Mouse (Mus musculus): ENCODE measurements around the gene Muc3.

DNA sequence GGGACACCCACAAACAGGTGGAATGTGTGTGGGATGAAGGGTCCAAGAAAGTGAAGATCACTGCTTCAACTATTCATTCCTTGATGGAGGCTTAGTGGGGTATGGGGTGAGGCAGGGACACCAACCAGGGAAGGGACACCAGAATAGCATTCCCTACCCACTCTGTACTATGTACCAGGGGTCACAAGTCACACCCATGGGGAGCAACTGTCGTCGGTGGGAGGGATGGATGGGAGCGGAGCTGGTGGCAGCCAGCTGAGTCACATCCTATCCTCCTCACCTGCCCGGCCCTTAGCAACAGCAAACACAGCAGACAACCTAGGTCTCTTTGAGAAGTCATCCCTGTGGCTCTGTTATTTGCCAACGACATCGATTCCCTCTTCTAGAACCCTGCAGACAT, 18.4 kb upstream of the Muc3 start:
- no peak for TF ChIP-seq MAX (IDR thresholded peaks at IDR 0.05; ENCODE audit: low read depth)
- TF ChIP-seq POLR2A (IDR thresholded peaks at IDR 0.05; ENCODE audit: insufficient read length, low read depth) = no peak
- no peak for TF ChIP-seq E2F4 (IDR thresholded peaks at IDR 0.05; ENCODE audit: insufficient read depth)
- no peak for TF ChIP-seq TCF12 (IDR thresholded peaks at IDR 0.05; ENCODE audit: insufficient read depth, poor library complexity, severe bottlenecking)
- no peak for TF ChIP-seq REST (IDR thresholded peaks at IDR 0.05; ENCODE audit: insufficient read depth, insufficient read length)
- TF ChIP-seq USF1 (IDR thresholded peaks at IDR 0.05; ENCODE audit: low read depth) = no peak
- TF ChIP-seq CEBPB (IDR thresholded peaks at IDR 0.05; ENCODE audit: insufficient read depth, poor library complexity, severe bottlenecking) = no peak
- TF ChIP-seq MYOD1 (IDR thresholded peaks at IDR 0.05; ENCODE audit: control insufficient read depth in 1 of 3, insufficient read length in 2 of 3, low read depth in 2 of 3) = no peak
- TF ChIP-seq SRF (IDR thresholded peaks at IDR 0.05; ENCODE audit: control insufficient read depth, insufficient read length, low read depth) = no peak
- no peak for TF ChIP-seq POLR2AphosphoS2 (IDR thresholded peaks at IDR 0.05; ENCODE audit: insufficient read length, low read depth)
